Mouse (Mus musculus) CH12.LX (cell line): ENCODE measurements at regions not wholly inside any gene's neighbourhood (a gene's known extent, or its start where the extent isn't known, plus 50 kb on each side); places are given as distances from the start of the nearest gene placed in this dataset.

Experiments
- DNase-seq: peaks from one replicate; pipeline ENCODE4 v3.0.0-alpha.2; 2013; ENCODE audit errors: extremely low read depth
- H3K27ac ChIP-seq: 2 replicates; pipeline ENCODE4 v1.5.1; 2012; ENCODE audit warnings: low read depth, mild to moderate bottlenecking, control low read depth, moderate library complexity; ENCODE audit not compliant: insufficient read depth
- H3K27me3 ChIP-seq: replicated peaks from 2 replicates; pipeline ENCODE3; 2012; ENCODE audit warnings: inconsistent platforms
- H3K36me3 ChIP-seq, 2 experiments: replicated peaks in 1 of 2; 2 replicates each; pipeline versions ENCODE3 to v1.6.1; 2012; ENCODE audit warnings: inconsistent platforms in 1 of 2, low read length in 1 of 2, mild to moderate bottlenecking in 1 of 2, mixed read lengths in 1 of 2, moderate library complexity in 1 of 2; ENCODE audit not compliant: control insufficient read depth in 1 of 2, insufficient read depth in 1 of 2
- H3K4me1 ChIP-seq, 2 experiments: 2 replicates each; pipeline ENCODE4 v1.6.1; 2012; ENCODE audit warnings: inconsistent platforms in 1 of 2, moderate library complexity in 1 of 2; ENCODE audit not compliant: insufficient read depth in 2 of 2, control insufficient read depth in 1 of 2
- H3K4me2 ChIP-seq: 2 replicates; pipeline ENCODE4 v1.6.1; 2012; ENCODE audit warnings: low read depth, mild to moderate bottlenecking, control low read depth; ENCODE audit not compliant: poor library complexity, insufficient read depth, severe bottlenecking
- H3K4me3 ChIP-seq, 3 experiments: fragments of 150-350 bp in 1 of 3; sonication (generic) in 1 of 3; replicated peaks in 1 of 3; 2 replicates each; pipeline versions ENCODE3 to v1.5.1; 2011 to 2012; ENCODE audit warnings: low read depth in 2 of 3, low read length in 2 of 3, mild to moderate bottlenecking in 2 of 3, moderate library complexity in 2 of 3, control low read depth in 1 of 3, improper control_type of control experiment in 1 of 3, inconsistent platforms in 1 of 3, mixed read lengths in 1 of 3; ENCODE audit not compliant: poor library complexity in 1 of 3
- H3K79me2 ChIP-seq: replicated peaks from 2 replicates; pipeline ENCODE4 v1.6.1; 2012; ENCODE audit warnings: mild to moderate bottlenecking, moderate library complexity; ENCODE audit not compliant: control insufficient read depth, poor library complexity, insufficient read depth, severe bottlenecking; ENCODE audit errors: extremely low read depth
- H3K9ac ChIP-seq: 2 replicates; pipeline ENCODE4 v1.6.1; 2012; ENCODE audit warnings: low read depth, mild to moderate bottlenecking, control low read depth, moderate library complexity; ENCODE audit not compliant: insufficient read depth
- H3K9me3 ChIP-seq: replicated peaks from 2 replicates; pipeline ENCODE3; 2012; ENCODE audit warnings: low read length, inconsistent platforms, mixed read lengths
- BHLHE40 ChIP-seq: IDR thresholded peaks from 2 replicates; pipeline ENCODE4 v1.6.1; 2011; ENCODE audit warnings: mild to moderate bottlenecking, low read depth, low read length, improper control_type of control experiment
- CHD1 ChIP-seq: IDR thresholded peaks from 2 replicates; pipeline ENCODE4 v1.6.1; 2012; ENCODE audit warnings: low read depth, low read length, improper control_type of control experiment, inconsistent platforms
- CTCF ChIP-seq, 2 experiments: IDR thresholded peaks in 1 of 2; conservative IDR thresholded peaks in 1 of 2; 2 replicates each; pipeline ENCODE4 v1.5.1; 2011 to 2012; ENCODE audit warnings: low read depth in 2 of 2, low read length in 2 of 2, improper control_type of control experiment in 1 of 2, inconsistent platforms in 1 of 2, mild to moderate bottlenecking in 1 of 2, moderate library complexity in 1 of 2
- EP300 ChIP-seq: IDR thresholded peaks from 2 replicates; pipeline ENCODE4 v1.6.1; 2011; ENCODE audit warnings: low read length, improper control_type of control experiment
- IRF4 ChIP-seq: IDR thresholded peaks from 2 replicates; pipeline ENCODE4 v1.6.1; 2014; ENCODE audit warnings: low read depth, mild to moderate bottlenecking, inconsistent platforms, low read length, improper control_type of control experiment
- JUN ChIP-seq: IDR thresholded peaks from 2 replicates; pipeline ENCODE4 v1.6.1; 2011; ENCODE audit warnings: low read depth, mild to moderate bottlenecking, low read length, improper control_type of control experiment, moderate library complexity; ENCODE audit not compliant: insufficient read depth
- KAT2A ChIP-seq: IDR thresholded peaks from 2 replicates; pipeline ENCODE4 v1.6.1; 2012; ENCODE audit warnings: low read length, improper control_type of control experiment, inconsistent platforms; ENCODE audit not compliant: insufficient replicate concordance
- MAFK ChIP-seq: IDR thresholded peaks from 2 replicates; pipeline ENCODE4 v1.6.1; 2011; ENCODE audit warnings: low read length, improper control_type of control experiment; ENCODE audit not compliant: insufficient replicate concordance
- MAX ChIP-seq: IDR thresholded peaks from 2 replicates; pipeline ENCODE4 v1.6.1; 2011; ENCODE audit warnings: low read length, improper control_type of control experiment
- MAZ ChIP-seq: IDR thresholded peaks from 2 replicates; pipeline ENCODE4 v1.6.1; 2012; ENCODE audit warnings: low read depth, mild to moderate bottlenecking, inconsistent platforms, low read length, improper control_type of control experiment, moderate library complexity
- MXI1 ChIP-seq: IDR thresholded peaks from 2 replicates; pipeline ENCODE4 v1.6.1; 2011; ENCODE audit warnings: mild to moderate bottlenecking, low read depth, low read length, improper control_type of control experiment
- MYC ChIP-seq: IDR thresholded peaks from 2 replicates; pipeline ENCODE4 v1.6.1; 2011; ENCODE audit warnings: low read depth, mild to moderate bottlenecking, improper control_type of control experiment, low read length
- NRF1 ChIP-seq: IDR thresholded peaks from 2 replicates; pipeline ENCODE4 v1.6.1; 2014; ENCODE audit warnings: low read depth, mild to moderate bottlenecking, inconsistent platforms, low read length, improper control_type of control experiment, moderate library complexity
- POLR2A ChIP-seq: IDR thresholded peaks from 2 replicates; pipeline ENCODE4 v1.6.1; 2011; ENCODE audit warnings: low read depth, mild to moderate bottlenecking, improper control_type of control experiment, low read length
- RAD21 ChIP-seq: IDR thresholded peaks from 2 replicates; pipeline ENCODE4 v1.6.1; 2011; ENCODE audit warnings: low read depth, mild to moderate bottlenecking, low read length, improper control_type of control experiment, moderate library complexity
- UBTF ChIP-seq: IDR thresholded peaks from 2 replicates; pipeline ENCODE4 v1.6.1; 2012; ENCODE audit warnings: low read depth, mild to moderate bottlenecking, inconsistent platforms, low read length, improper control_type of control experiment, moderate library complexity
- USF2 ChIP-seq: conservative IDR thresholded peaks from 2 replicates; pipeline ENCODE4 v1.6.1; 2011; ENCODE audit warnings: low read depth, low read length, improper control_type of control experiment
- ZKSCAN1 ChIP-seq: IDR thresholded peaks from 2 replicates; pipeline ENCODE4 v1.6.1; 2012; ENCODE audit warnings: low read depth, inconsistent platforms, low read length, improper control_type of control experiment, borderline replicate concordance
- dilution Hi-C: fragments of 300-500 bp; cut with MboI; formaldehyde crosslinking; loops from 2 replicates; pipeline ENCODE4 v1.14.3; 2020; ENCODE audit warnings: low sequenced_read_pairs; ENCODE audit not compliant: extremely low pct_unique_long_range_greater_than_20kb, extremely low pct_ligation_motif_present
- in situ Hi-C: fragments of 300-500 bp; cut with MboI; formaldehyde crosslinking; loops from 3 replicates; pipeline ENCODE4 v1.14.3; 2019; ENCODE audit warnings: low sequenced_read_pairs, low pct_ligation_motif_present, low pct_unique_long_range_greater_than_20kb, mixed read lengths

DNA sequence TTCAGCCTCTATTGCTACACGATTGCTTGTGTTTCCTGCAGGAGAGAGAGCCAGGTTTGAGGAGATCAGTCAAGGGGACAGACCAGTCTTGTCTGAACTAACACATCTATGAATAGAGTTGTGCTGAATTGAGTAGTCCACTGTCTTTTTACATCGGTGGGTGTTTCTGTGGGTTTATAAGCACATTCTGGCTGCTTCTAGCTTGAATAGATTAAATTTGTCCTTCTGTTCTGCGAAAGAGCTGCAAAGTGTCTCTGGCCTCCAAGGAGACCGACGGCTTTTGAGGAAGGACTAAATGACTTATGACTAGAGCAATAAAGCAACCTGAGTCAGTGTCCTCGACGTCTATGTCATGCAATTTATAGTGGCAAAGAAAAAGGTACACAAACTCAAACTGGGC lies 179.9 kb downstream of the Zfp36l1 start:
- Histone ChIP-seq H3K4me3 (no peak overlapping the region), H3K27ac (no peak overlapping the region), H3K9me3 (no peaks in the 10 kb centered on the region), H3K27me3 (no peaks in the 10 kb centered on the region), H3K36me3 (no peaks in the 10 kb centered on the region), H3K79me2 (no peaks in the 10 kb centered on the region), H3K4me2 (no peak overlapping the region), H3K9ac (no peak overlapping the region), H3K4me1 (peaks cover 8 to 30% of the 10 kb centered on the region in 2 experiments)
- TF ChIP-seq MXI1: no peak
- TF ChIP-seq CTCF (conservative IDR thresholded peaks at IDR 0.05 in 1 of 2, IDR thresholded peaks at IDR 0.05 in 1 of 2; ENCODE audit: low read depth in 2 of 2, low read length in 2 of 2): no peak
- TF ChIP-seq MAX: no peak
- no peak for TF ChIP-seq EP300
- in situ Hi-C loops: no loop called here
- dilution Hi-C loops: no loop called here
- no peak for DNase-seq

DNA sequence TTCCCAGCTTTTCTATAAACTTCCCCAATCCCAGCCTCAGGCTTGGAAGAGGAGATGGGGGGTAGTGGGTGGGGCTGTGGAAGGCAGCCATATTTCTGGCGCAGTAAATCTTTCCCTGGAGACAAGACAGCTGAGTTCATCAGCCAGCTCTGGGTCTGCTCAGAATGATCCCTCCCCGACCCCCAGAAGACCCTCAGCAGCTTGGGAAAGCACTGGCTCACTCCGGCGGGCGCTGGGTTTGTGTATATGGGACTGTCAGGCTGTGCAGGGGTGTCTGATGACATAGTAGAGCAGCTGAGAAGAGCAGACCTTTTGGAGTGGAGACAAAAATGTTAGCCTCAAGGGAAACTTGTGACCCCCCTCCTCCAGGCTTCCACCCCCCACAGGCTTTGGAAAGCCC lies 181.4 kb downstream of the Zfp36l1 start:
- H3K4me1 ChIP-seq: peaks cover 8 to 41% of the 10 kb centered on the region in 2 experiments
- H3K9me3 ChIP-seq: no peaks in the 10 kb centered on the region
- TF ChIP-seq ZKSCAN1 (no peak), NRF1 (no peak), KAT2A (no peak), MAX (no peak), BHLHE40 (no peak), JUN (no peak), UBTF (no peak)
- no peaks in the 10 kb centered on the region for H3K79me2 ChIP-seq
- H3K4me3 ChIP-seq: no peak overlapping the region
- H3K4me2 ChIP-seq: no peak overlapping the region
- no peak for DNase-seq
- dilution Hi-C loops (no loop called here), in situ Hi-C loops (no loop called here)
- no peak overlapping the region for H3K9ac ChIP-seq
- H3K36me3 ChIP-seq: no peaks in the 10 kb centered on the region
- no peaks in the 10 kb centered on the region for H3K27me3 ChIP-seq
- H3K27ac ChIP-seq: no peak overlapping the region

DNA sequence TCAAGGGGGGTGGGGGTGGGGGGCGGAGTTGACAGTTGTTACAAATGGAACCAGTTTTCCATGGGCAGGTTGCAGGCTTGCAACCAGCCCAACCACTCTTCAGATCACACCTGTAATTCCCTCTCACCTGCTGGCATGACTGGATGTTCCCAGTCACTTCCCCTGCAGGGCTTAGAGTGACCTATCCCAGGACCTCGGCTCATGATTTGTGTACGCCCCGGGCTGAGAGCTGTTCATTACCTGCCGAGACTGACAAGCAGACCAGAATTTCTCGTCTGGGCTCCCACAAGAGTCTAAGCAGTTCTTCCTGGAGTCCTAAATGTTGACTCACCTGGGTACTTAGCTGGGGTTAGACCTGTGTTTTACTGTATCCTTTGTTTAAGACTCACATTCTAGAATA lies 183.0 kb downstream of the Zfp36l1 start:
- no peak overlapping the region for H3K4me3 ChIP-seq
- dilution Hi-C loops: no loop called here
- in situ Hi-C loops: no loop called here

More for the DNA sequence above, 183.0 kb downstream of the Zfp36l1 start:
- Histone ChIP-seq H3K79me2 (no peaks in the 10 kb centered on the region), H3K27me3 (no peaks in the 10 kb centered on the region), H3K9me3 (no peaks in the 10 kb centered on the region), H3K4me2 (no peak overlapping the region), H3K4me1 (peaks cover 14 to 57% of the 10 kb centered on the region in 2 experiments), H3K9ac (no peak overlapping the region), H3K27ac (no peak overlapping the region), H3K36me3 (no peaks in the 10 kb centered on the region)
- TF ChIP-seq IRF4: no peak
- TF ChIP-seq KAT2A: no peak
- TF ChIP-seq MXI1: no peak
- no peak for TF ChIP-seq MAZ
- no peak for TF ChIP-seq USF2
- TF ChIP-seq CHD1: no peak
- no peak for TF ChIP-seq RAD21
- no peak for TF ChIP-seq MAFK
- no peak for TF ChIP-seq POLR2A
- no peak for TF ChIP-seq MYC
- DNase-seq: no peak
